Mouse (Mus musculus) hindbrain, embryonic 16.5 days (tissue): ENCODE measurements around the gene Gjd3. TPM values are rescaled to one million over a fixed set of nuclear protein-coding genes. Genes with fewer than 3 reads are reported as not detected.
A peak's percentile ranks its signal among the peaks of the same experiment; 100 is the strongest.

ENCODE experiments used
- ATAC-seq: fragments of 200-750 bp; cut with Nextera tagmentation; 2 replicates; pipeline ENCODE4 v1.8.0; 2017; ENCODE audit warnings: moderate TSS enrichment, moderate library complexity
- H3K27ac ChIP-seq: fragments of 300-500 bp; sonication (generic); 2 replicates; pipeline ENCODE4 v1.5.1; 2014; ENCODE audit warnings: low read depth, mild to moderate bottlenecking, control low read depth, low read length, moderate library complexity
- H3K27me3 ChIP-seq: fragments of 300-500 bp; sonication (generic); replicated peaks from 2 replicates; pipeline ENCODE4 v1.6.1; 2014; ENCODE audit warnings: low read length; ENCODE audit not compliant: control insufficient read depth, insufficient read depth
- H3K36me3 ChIP-seq: fragments of 300-500 bp; sonication (generic); 2 replicates; pipeline ENCODE4 v1.6.1; 2014; ENCODE audit warnings: mild to moderate bottlenecking, low read length, moderate library complexity, mixed read lengths; ENCODE audit not compliant: control insufficient read depth, insufficient read depth
- H3K4me1 ChIP-seq: fragments of 300-500 bp; sonication (generic); 2 replicates; pipeline ENCODE4 v1.6.1; 2014; ENCODE audit warnings: low read depth, low read length; ENCODE audit not compliant: control insufficient read depth, insufficient read depth
- H3K4me2 ChIP-seq: fragments of 300-500 bp; sonication (generic); 2 replicates; pipeline ENCODE4 v1.6.1; 2014; ENCODE audit warnings: mild to moderate bottlenecking, low read length, control low read depth, moderate library complexity
- H3K4me3 ChIP-seq: fragments of 300-500 bp; sonication (generic); 2 replicates; pipeline ENCODE4 v1.5.1; 2014; ENCODE audit warnings: mild to moderate bottlenecking, low read length, control low read depth, moderate library complexity
- H3K9ac ChIP-seq: fragments of 300-500 bp; sonication (generic); 2 replicates; pipeline ENCODE4 v1.6.1; 2014; ENCODE audit warnings: low read depth, mild to moderate bottlenecking, control low read depth, low read length, moderate library complexity
- H3K9me3 ChIP-seq: fragments of 300-500 bp; sonication (generic); 2 replicates; pipeline ENCODE4 v1.6.1; 2014; ENCODE audit warnings: mild to moderate bottlenecking, low read length, moderate library complexity; ENCODE audit not compliant: control insufficient read depth
- WGBS: fragments of 180-500 bp; shearing (Covaris S2); extraction: QIAGEN DNeasy Blood & Tissue Kit; methylation state at CpG from one replicate; pipeline ENCODE4 v1.1.7; 2014; 5-methylcytosine and 5-hydroxymethylcytosine counted together
- polyA plus RNA-seq: library from polyadenylated mRNA; unstranded; fragments of >200 nt; fragmentation: Nextera tagmentation; extraction: Ambion mirVana; gene quantifications from 2 replicates; pipeline ENCODE4 v1.2.1, GENCODE M21; 2015

Gene Gjd3
- polyA plus RNA-seq, 1 experiment from 2014 or later, result 2.0 TPM

- Histone ChIP-seq H3K4me1 (peaks cover 38% of the 10 kb centered on the region), H3K4me2 (no peak overlapping the region), H3K27me3 (no peaks in the 10 kb centered on the region), H3K4me3 (no peak overlapping the region), H3K36me3 (no peaks in the 10 kb centered on the region), H3K9me3 (no peaks in the 10 kb centered on the region), H3K27ac (no peak overlapping the region), H3K9ac (no peak overlapping the region)
- no peak for ATAC-seq
- 57% methylated on average over 2 of the region's 2 CpGs for WGBS
Measured at GRCm38 (mm10) chr11:98952736-98953135, 30.1 kb downstream of the Gjd3 start.

GRCm38 (mm10) chr11:98952111-98952510 is 30.7 kb downstream of the Gjd3 start:
- Histone ChIP-seq H3K4me3 (no peak overlapping the region), H3K27me3 (no peaks in the 10 kb centered on the region), H3K4me1 (peaks cover 38% of the 10 kb centered on the region), H3K36me3 (no peaks in the 10 kb centered on the region), H3K9ac (no peak overlapping the region), H3K4me2 (no peak overlapping the region), H3K9me3 (no peaks in the 10 kb centered on the region), H3K27ac (no peak overlapping the region)
- ATAC-seq, result no peak
- WGBS, result 67% methylated on average over 1 of the region's 1 CpGs

GRCm38 (mm10) chr11:98951026-98951906 is 31.6 kb downstream of the Gjd3 start:
- Histone ChIP-seq H3K4me2 (peak overlapping the region; percentile 16; the same call in 1 of the 2 replicates), H3K4me1 (peaks cover 38% of the 10 kb centered on the region), H3K9me3 (no peaks in the 10 kb centered on the region), H3K9ac (peak overlapping the region; percentile 39; the same call in 1 of the 2 replicates), H3K36me3 (no peaks in the 10 kb centered on the region), H3K27me3 (no peaks in the 10 kb centered on the region), H3K4me3 (no peak overlapping the region), H3K27ac (peak overlapping the region; percentile 89)
- peak; percentile 91 for ATAC-seq
- 34% methylated on average over 16 of the region's 16 CpGs for WGBS

- no peak overlapping the region for H3K27ac ChIP-seq
- H3K4me2 ChIP-seq, result no peak overlapping the region
- no peak for ATAC-seq
- H3K36me3 ChIP-seq, result no peaks in the 10 kb centered on the region
- no peak overlapping the region for H3K9ac ChIP-seq
- H3K4me1 ChIP-seq, result peaks cover 36% of the 10 kb centered on the region
- H3K4me3 ChIP-seq, result no peak overlapping the region
- no peaks in the 10 kb centered on the region for H3K9me3 ChIP-seq
- 89% methylated on average over 9 of the region's 9 CpGs for WGBS
- no peaks in the 10 kb centered on the region for H3K27me3 ChIP-seq
Measured at GRCm38 (mm10) chr11:98950484-98950883, 32.3 kb downstream of the Gjd3 start.

- H3K4me1 ChIP-seq, result peaks cover 31% of the 10 kb centered on the region
- H3K27me3 ChIP-seq, result no peaks in the 10 kb centered on the region
- H3K9me3 ChIP-seq, result no peaks in the 10 kb centered on the region
- no peaks in the 10 kb centered on the region for H3K36me3 ChIP-seq
- WGBS, result 78% methylated on average over 7 of the region's 7 CpGs
- H3K4me2 ChIP-seq, result no peak overlapping the region
- H3K4me3 ChIP-seq, result no peak overlapping the region
- no peak overlapping the region for H3K27ac ChIP-seq
- no peak for ATAC-seq
- no peak overlapping the region for H3K9ac ChIP-seq
Measured at GRCm38 (mm10) chr11:98949958-98950460, 32.8 kb downstream of the Gjd3 start.

GRCm38 (mm10) chr11:98949242-98949957 is 33.4 kb downstream of the Gjd3 start:
- 67% methylated on average over 12 of the region's 12 CpGs for WGBS
- Histone ChIP-seq H3K36me3 (no peaks in the 10 kb centered on the region), H3K4me3 (no peak overlapping the region), H3K4me1 (peaks cover 25% of the 10 kb centered on the region), H3K9me3 (no peaks in the 10 kb centered on the region), H3K27me3 (no peaks in the 10 kb centered on the region), H3K4me2 (no peak overlapping the region), H3K27ac (no peak overlapping the region), H3K9ac (no peak overlapping the region)
- no peak for ATAC-seq

- peaks cover 28% of the 10 kb centered on the region for H3K4me1 ChIP-seq
- H3K9me3 ChIP-seq, result no peaks in the 10 kb centered on the region
- H3K9ac ChIP-seq, result no peak overlapping the region
- 84% methylated on average over 18 of the region's 18 CpGs for WGBS
- H3K4me3 ChIP-seq, result no peak overlapping the region
- H3K27ac ChIP-seq, result no peak overlapping the region
- no peak for ATAC-seq
- H3K27me3 ChIP-seq, result no peaks in the 10 kb centered on the region
- no peaks in the 10 kb centered on the region for H3K36me3 ChIP-seq
- H3K4me2 ChIP-seq, result no peak overlapping the region
Measured at GRCm38 (mm10) chr11:98947969-98948569, 34.7 kb downstream of the Gjd3 start.

GRCm38 (mm10) chr11:98945605-98945977 is 37.2 kb downstream of the Gjd3 start:
- no peak overlapping the region for H3K27ac ChIP-seq
- no peaks in the 10 kb centered on the region for H3K9me3 ChIP-seq
- H3K4me3 ChIP-seq, result no peak overlapping the region
- no peaks in the 10 kb centered on the region for H3K36me3 ChIP-seq
- no peak overlapping the region for H3K4me2 ChIP-seq
- WGBS, result 48% methylated on average over 3 of the region's 3 CpGs
- no peaks in the 10 kb centered on the region for H3K27me3 ChIP-seq
- no peak for ATAC-seq
- peaks cover 45% of the 10 kb centered on the region for H3K4me1 ChIP-seq
- no peak overlapping the region for H3K9ac ChIP-seq
